Mouse (Mus musculus): ENCODE data around the gene Tmem141. TPM values are rescaled to one million over a fixed set of nuclear protein-coding genes. Genes with fewer than 3 reads are reported as not detected.

Tmem141 gene
- polyA plus RNA-seq, 1 experiment from 2014 or later: 21.9 TPM

DNA sequence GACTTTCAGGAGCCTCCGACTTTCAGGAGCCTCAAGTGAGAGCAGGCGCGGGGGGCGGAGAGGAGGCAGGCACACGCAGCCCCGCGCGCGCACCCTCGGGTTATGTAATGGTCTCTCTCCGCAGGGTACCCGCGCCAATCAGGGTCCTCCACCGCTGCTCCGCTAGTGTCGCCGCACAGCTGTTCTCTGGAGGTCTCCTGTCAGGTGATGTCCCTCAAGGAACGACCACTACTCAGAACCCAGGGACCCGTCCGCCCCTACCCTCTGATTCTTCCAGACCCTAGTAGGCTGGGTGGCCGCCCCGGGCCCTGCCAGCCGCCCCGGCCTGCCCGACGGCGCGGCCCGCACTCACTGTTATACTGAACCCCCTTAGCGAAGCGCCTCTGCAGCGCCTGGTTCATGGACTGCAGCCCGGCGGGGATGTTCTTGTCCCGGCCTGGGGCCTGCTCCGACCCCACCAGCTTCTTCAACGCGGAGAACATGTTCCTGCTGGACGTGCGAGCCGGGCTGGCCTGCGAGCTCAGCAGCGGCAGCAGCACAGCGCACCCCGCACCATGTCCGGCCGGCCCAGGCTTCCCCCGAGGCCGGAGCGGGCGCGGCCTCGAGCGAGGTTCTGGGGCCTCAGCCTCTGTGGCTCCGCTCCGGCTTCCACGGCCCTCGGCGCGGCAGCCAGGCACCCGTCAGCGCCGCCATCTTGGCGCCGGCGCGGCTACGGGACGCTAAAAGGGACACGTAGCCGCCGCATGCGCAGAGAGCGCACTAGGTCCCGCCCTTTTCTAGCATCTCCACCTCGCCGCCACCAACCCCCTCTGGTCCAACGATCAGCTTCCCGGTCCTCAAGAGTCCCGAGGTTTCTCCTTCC is 13.8 kb downstream of the Tmem141 start, which contains the start of gene Rabl6:
TSS of gene Rabl6 (minus strand) at position 761 of the 862 bp plus-strand sequence.
- peak within 1 kb of the TSS; percentile 63 for H3K4me2 ChIP-seq
- H3K27ac ChIP-seq: peak within 1 kb of the TSS; percentile 91
- peak within 1 kb of the TSS; percentile 94 for H3K9ac ChIP-seq
- no peaks in the 10 kb centered on the region for H3K9me3 ChIP-seq (replicated peaks)
- H3K4me1 ChIP-seq (replicated peaks): peaks cover 18% of the 10 kb centered on the region
- peak within 1 kb of the TSS; percentile 81 for H3K4me3 ChIP-seq
- peak; percentile 90 for ATAC-seq (replicated peaks; ENCODE audit: insufficient number of reproducible peaks, insufficient read depth, low FRiP score, low read depth)
- H3K27me3 ChIP-seq: no peaks in the 10 kb centered on the region; the same call in 1 of the 2 replicates
- H3K36me3 ChIP-seq: no peaks in the 10 kb centered on the region; the same call in 1 of the 2 replicates
- WGBS: under 1% methylated on average over 80 of the region's 80 CpGs

- Histone ChIP-seq H3K36me3 (peaks cover 51% of the 10 kb centered on the region), H3K9ac (no peak overlapping the region), H3K27ac (no peak overlapping the region), H3K4me1 (replicated peaks) (peaks cover 23% of the 10 kb centered on the region), H3K9me3 (replicated peaks) (no peaks in the 10 kb centered on the region), H3K27me3 (no peaks in the 10 kb centered on the region), H3K4me3 (no peak overlapping the region), H3K4me2 (no peak overlapping the region)
- WGBS: 85% methylated on average over 5 of the region's 5 CpGs
- no peak for ATAC-seq (replicated peaks; ENCODE audit: insufficient number of reproducible peaks, insufficient read depth, low FRiP score, low read depth)
These were observed 19.3 kb downstream of the Tmem141 start for GRCm38 (mm10) chr2:25602526-25602925.

- ATAC-seq (replicated peaks; ENCODE audit: insufficient number of reproducible peaks, insufficient read depth, low FRiP score, low read depth): no peak
- Histone ChIP-seq H3K9ac (no peak overlapping the region), H3K4me3 (no peak overlapping the region), H3K27me3 (no peaks in the 10 kb centered on the region), H3K4me1 (replicated peaks) (peaks cover 9% of the 10 kb centered on the region; the same call in 1 of the 2 replicates), H3K27ac (no peak overlapping the region), H3K36me3 (peaks cover 75% of the 10 kb centered on the region), H3K9me3 (replicated peaks) (no peaks in the 10 kb centered on the region), H3K4me2 (no peak overlapping the region)
- 83% methylated on average over 2 of the region's 2 CpGs for WGBS
These were observed 21.8 kb downstream of the Tmem141 start for GRCm38 (mm10) chr2:25600037-25600436.

- peaks cover 9% of the 10 kb centered on the region; the same call in 1 of the 2 replicates for H3K4me1 ChIP-seq (replicated peaks)
- no peak overlapping the region for H3K4me2 ChIP-seq
- H3K9ac ChIP-seq: no peak overlapping the region
- no peaks in the 10 kb centered on the region for H3K9me3 ChIP-seq (replicated peaks)
- H3K4me3 ChIP-seq: no peak overlapping the region
- no peaks in the 10 kb centered on the region for H3K27me3 ChIP-seq
- WGBS: 78% methylated on average over 1 of the region's 1 CpGs
- H3K27ac ChIP-seq: no peak overlapping the region
- no peak for ATAC-seq (replicated peaks; ENCODE audit: insufficient number of reproducible peaks, insufficient read depth, low FRiP score, low read depth)
- peaks cover 82% of the 10 kb centered on the region for H3K36me3 ChIP-seq
These were observed 23.1 kb downstream of the Tmem141 start for GRCm38 (mm10) chr2:25598749-25599148.

- Histone ChIP-seq H3K9me3 (replicated peaks) (no peaks in the 10 kb centered on the region), H3K4me1 (replicated peaks) (peaks cover 9% of the 10 kb centered on the region; the same call in 1 of the 2 replicates)
- ATAC-seq (replicated peaks; ENCODE audit: insufficient number of reproducible peaks, insufficient read depth, low FRiP score, low read depth): no peak
These were observed 24.9 kb downstream of the Tmem141 start for GRCm38 (mm10) chr2:25596765-25597510.

GRCm38 (mm10) chr2:25591863-25592262 is 29.9 kb downstream of the Tmem141 start:
- H3K4me2 ChIP-seq: no peak overlapping the region
- no peak overlapping the region for H3K4me3 ChIP-seq
- H3K9ac ChIP-seq: no peak overlapping the region
- ATAC-seq (replicated peaks; ENCODE audit: insufficient number of reproducible peaks, insufficient read depth, low FRiP score, low read depth): no peak
- H3K27ac ChIP-seq: no peak overlapping the region
- WGBS: 85% methylated on average over 2 of the region's 2 CpGs
- H3K4me1 ChIP-seq (replicated peaks): peaks cover 12% of the 10 kb centered on the region
- H3K27me3 ChIP-seq: no peaks in the 10 kb centered on the region
- no peaks in the 10 kb centered on the region for H3K9me3 ChIP-seq (replicated peaks)
- H3K36me3 ChIP-seq: peaks cover 63% of the 10 kb centered on the region

More at GRCm38 (mm10) chr2:25596765-25597510, 24.9 kb downstream of the Tmem141 start:
- Histone ChIP-seq H3K27ac (no peak overlapping the region), H3K4me2 (no peak overlapping the region), H3K4me3 (no peak overlapping the region), H3K27me3 (no peaks in the 10 kb centered on the region), H3K9ac (no peak overlapping the region), H3K36me3 (peaks cover 92% of the 10 kb centered on the region)
- 92% methylated on average over 5 of the region's 5 CpGs for WGBS

DNA sequence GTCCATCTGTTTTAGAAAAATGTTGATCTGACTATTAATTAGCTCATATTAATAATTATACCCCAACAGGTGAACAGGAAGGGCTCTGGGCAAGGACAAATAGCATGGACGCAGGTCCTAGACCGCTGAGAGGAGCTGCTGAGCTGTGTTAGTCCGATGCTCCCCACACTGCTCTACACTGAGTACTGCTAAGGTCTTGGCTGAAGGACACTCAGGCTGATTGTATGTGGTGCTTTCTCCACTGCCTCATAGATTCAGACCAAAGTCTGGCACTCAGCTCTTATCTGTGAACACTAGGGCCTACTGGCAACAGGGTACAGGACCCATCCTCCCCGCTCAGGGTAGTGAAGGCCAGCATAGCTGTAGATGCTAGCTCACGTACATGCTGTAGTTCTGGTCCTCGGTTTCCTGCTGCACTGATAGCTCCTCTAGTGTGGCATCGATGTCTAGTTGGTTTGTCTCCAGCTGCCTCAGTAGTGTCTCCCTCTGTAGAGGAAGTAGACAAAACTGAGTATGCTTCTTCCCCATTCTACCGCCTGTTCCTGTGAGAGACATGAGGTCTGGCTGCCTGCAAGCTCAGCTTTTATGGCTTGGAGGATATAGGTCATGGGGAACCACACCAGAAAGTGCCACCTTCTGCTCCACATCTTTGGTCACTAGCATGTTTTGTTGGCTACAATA is 33.4 kb downstream of the Tmem141 start:
- Histone ChIP-seq H3K4me3 (no peak overlapping the region), H3K9me3 (replicated peaks) (no peaks in the 10 kb centered on the region), H3K27ac (peak overlapping the region; percentile 25; the same call in 1 of the 2 replicates), H3K36me3 (peaks cover 55% of the 10 kb centered on the region), H3K27me3 (no peaks in the 10 kb centered on the region), H3K4me2 (no peak overlapping the region), H3K4me1 (replicated peaks) (peaks cover 16% of the 10 kb centered on the region), H3K9ac (no peak overlapping the region)
- WGBS: 85% methylated on average over 8 of the region's 8 CpGs
- ATAC-seq (replicated peaks; ENCODE audit: insufficient number of reproducible peaks, insufficient read depth, low FRiP score, low read depth): peak; percentile 49; the same call in 1 of the 2 replicates

- no peaks in the 10 kb centered on the region for H3K9me3 ChIP-seq (replicated peaks)
- H3K27ac ChIP-seq: no peak overlapping the region
- no peaks in the 10 kb centered on the region for H3K27me3 ChIP-seq
- H3K36me3 ChIP-seq: peaks cover 44% of the 10 kb centered on the region
- no peak overlapping the region for H3K9ac ChIP-seq
- no peak for ATAC-seq (replicated peaks; ENCODE audit: insufficient number of reproducible peaks, insufficient read depth, low FRiP score, low read depth)
- H3K4me3 ChIP-seq: no peak overlapping the region
- H3K4me1 ChIP-seq (replicated peaks): peaks cover 21% of the 10 kb centered on the region
- H3K4me2 ChIP-seq: no peak overlapping the region
- WGBS: 85% methylated on average over 8 of the region's 8 CpGs
These were observed 34.5 kb downstream of the Tmem141 start for GRCm38 (mm10) chr2:25587290-25587689.

GRCm38 (mm10) chr2:25585601-25586000 is 36.2 kb downstream of the Tmem141 start:
- Histone ChIP-seq H3K4me1 (replicated peaks) (peaks cover 35% of the 10 kb centered on the region), H3K27me3 (peaks cover 8% of the 10 kb centered on the region), H3K9me3 (replicated peaks) (no peaks in the 10 kb centered on the region), H3K9ac (no peak overlapping the region), H3K4me2 (no peak overlapping the region), H3K27ac (no peak overlapping the region), H3K36me3 (peaks cover 29% of the 10 kb centered on the region), H3K4me3 (no peak overlapping the region)
- WGBS: 77% methylated on average over 3 of the region's 3 CpGs
- ATAC-seq (replicated peaks; ENCODE audit: insufficient number of reproducible peaks, insufficient read depth, low FRiP score, low read depth): no peak

DNA sequence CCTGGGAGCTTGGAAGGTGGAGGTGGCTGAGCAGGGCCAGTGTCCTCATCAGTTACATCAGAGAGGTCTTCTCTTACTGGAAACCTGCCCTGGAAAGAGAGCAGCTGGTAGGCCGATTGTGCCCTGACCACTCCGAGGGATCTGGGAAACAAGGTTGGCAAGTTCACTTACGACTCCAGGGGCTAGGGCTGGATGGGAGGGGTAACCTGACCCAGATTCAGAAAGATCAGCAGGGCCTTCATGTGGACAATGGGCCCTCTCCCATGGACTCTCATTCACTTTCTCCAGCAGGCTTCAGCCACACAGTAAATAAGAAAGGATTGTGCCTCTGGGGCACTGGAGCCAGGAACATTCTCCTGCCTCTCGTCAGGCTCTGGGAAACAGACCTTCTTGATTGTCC is 36.9 kb downstream of the Tmem141 start:
- H3K4me3 ChIP-seq: no peak overlapping the region
- H3K27ac ChIP-seq: no peak overlapping the region
- peaks cover 16% of the 10 kb centered on the region for H3K27me3 ChIP-seq
- no peaks in the 10 kb centered on the region for H3K9me3 ChIP-seq (replicated peaks)
- no peak overlapping the region for H3K9ac ChIP-seq
- no peak for ATAC-seq (replicated peaks; ENCODE audit: insufficient number of reproducible peaks, insufficient read depth, low FRiP score, low read depth)
- H3K36me3 ChIP-seq: peaks cover 25% of the 10 kb centered on the region
- H3K4me2 ChIP-seq: no peak overlapping the region
- peaks cover 42% of the 10 kb centered on the region for H3K4me1 ChIP-seq (replicated peaks)
- WGBS: 83% methylated on average over 4 of the region's 4 CpGs

GRCm38 (mm10) chr2:25584152-25584551 is 37.7 kb downstream of the Tmem141 start:
- no peak overlapping the region for H3K4me2 ChIP-seq
- no peak for ATAC-seq (replicated peaks; ENCODE audit: insufficient number of reproducible peaks, insufficient read depth, low FRiP score, low read depth)
- no peak overlapping the region for H3K4me3 ChIP-seq
- 84% methylated on average over 3 of the region's 3 CpGs for WGBS
- H3K9me3 ChIP-seq (replicated peaks): no peaks in the 10 kb centered on the region
- peaks cover 21% of the 10 kb centered on the region for H3K36me3 ChIP-seq
- H3K27me3 ChIP-seq: peaks cover 23% of the 10 kb centered on the region
- no peak overlapping the region for H3K27ac ChIP-seq
- peaks cover 49% of the 10 kb centered on the region for H3K4me1 ChIP-seq (replicated peaks)
- H3K9ac ChIP-seq: no peak overlapping the region
